Mouse (Mus musculus) ovary, postnatal 36 days (tissue): ENCODE data around the gene Tex101.
A peak's percentile ranks its signal among the peaks of the same experiment; 100 is the strongest.
"Not testable (repeated sequence)": the region's sequence is repeated elsewhere in the genome, so short reads cannot be mapped to it uniquely, and the experiment has no call there.

ENCODE experiments used
- DNase-seq: peaks from one replicate; pipeline ENCODE4 v3.0.0; 2022; ENCODE audit warnings: low spot score, mixed read lengths

Tex101 gene

GRCm38 (mm10) chr7:24676575-24676974, at the start of gene Tex101:
Gene Tex101 (minus strand): TSS chr7:24676675.
- DNase-seq: no peak

GRCm38 (mm10) chr7:24715039-24715438, 38.6 kb upstream of the Tex101 start:
- DNase-seq: no peak

GRCm38 (mm10) chr7:24708832-24709292, 32.4 kb upstream of the Tex101 start, which contains the start of gene BC049730:
Gene BC049730 (plus strand): TSS chr7:24709242.
- DNase-seq: no peak

GRCm38 (mm10) chr7:24702841-24703240, 26.4 kb upstream of the Tex101 start:
- DNase-seq: not testable (repeated sequence)

GRCm38 (mm10) chr7:24697891-24698290, 21.4 kb upstream of the Tex101 start:
- DNase-seq: not testable (repeated sequence)

- not testable (repeated sequence) for DNase-seq
Measured at GRCm38 (mm10) chr7:24692693-24693092, 16.2 kb upstream of the Tex101 start.

- DNase-seq: not testable (repeated sequence)
Measured at GRCm38 (mm10) chr7:24687519-24687918, 11.0 kb upstream of the Tex101 start.

GRCm38 (mm10) chr7:24684121-24684520, 7.6 kb upstream of the Tex101 start:
- DNase-seq: not testable (repeated sequence)

- no peak for DNase-seq
Measured at GRCm38 (mm10) chr7:24671944-24672439, 4.5 kb downstream of the Tex101 start.

- no peak for DNase-seq
Measured at GRCm38 (mm10) chr7:24664959-24665358, 11.5 kb downstream of the Tex101 start.

- DNase-seq: no peak
Measured at GRCm38 (mm10) chr7:24664301-24664700, 12.2 kb downstream of the Tex101 start.

- DNase-seq: peak; percentile 35
Measured at GRCm38 (mm10) chr7:24662575-24662974, 13.9 kb downstream of the Tex101 start.

GRCm38 (mm10) chr7:24661118-24661904, 15.2 kb downstream of the Tex101 start:
- DNase-seq: no peak

GRCm38 (mm10) chr7:24659737-24660357, 16.6 kb downstream of the Tex101 start:
- DNase-seq: no peak

GRCm38 (mm10) chr7:24653681-24654080, 22.8 kb downstream of the Tex101 start:
- peak; percentile 50 for DNase-seq

GRCm38 (mm10) chr7:24646486-24646885, 30.0 kb downstream of the Tex101 start:
- DNase-seq: no peak

- DNase-seq: no peak
Measured at GRCm38 (mm10) chr7:24644996-24645395, 31.5 kb downstream of the Tex101 start.

- no peak for DNase-seq
Measured at GRCm38 (mm10) chr7:24644492-24644891, 32.0 kb downstream of the Tex101 start.

GRCm38 (mm10) chr7:24642491-24642890, 34.0 kb downstream of the Tex101 start:
- peak; percentile 33 for DNase-seq

- no peak for DNase-seq
Measured at GRCm38 (mm10) chr7:24640450-24640849, 36.0 kb downstream of the Tex101 start.

GRCm38 (mm10) chr7:24638026-24638856, 38.2 kb downstream of the Tex101 start:
- no peak for DNase-seq

- no peak for DNase-seq
Measured at GRCm38 (mm10) chr7:24637046-24637445, 39.4 kb downstream of the Tex101 start.
